Mouse (Mus musculus) stomach, postnatal 0 days (tissue): ENCODE measurements around the gene Camkmt.

Experiments used
- CTCF ChIP-seq: IDR thresholded peaks from 2 replicates; pipeline ENCODE4 v1.5.1; 2016; ENCODE audit warnings: antibody characterized with exemption, low read depth, mild to moderate bottlenecking, moderate library complexity
- EP300 ChIP-seq: optimal IDR thresholded peaks from 2 replicates; pipeline ENCODE3; 2016; ENCODE audit warnings: antibody characterized with exemption

GRCm38 (mm10) chr17:85405161-85405560, 314.8 kb downstream of the Camkmt start:
- TF ChIP-seq CTCF = no peak
- no peak for TF ChIP-seq EP300
